Mouse (Mus musculus): ENCODE measurements around the gene Rala. TPM values are rescaled to one million over a fixed set of nuclear protein-coding genes. Genes with fewer than 3 reads are reported as not detected.

Gene Rala
- polyA plus RNA-seq, 1 experiment, result 16.7 TPM

DNA sequence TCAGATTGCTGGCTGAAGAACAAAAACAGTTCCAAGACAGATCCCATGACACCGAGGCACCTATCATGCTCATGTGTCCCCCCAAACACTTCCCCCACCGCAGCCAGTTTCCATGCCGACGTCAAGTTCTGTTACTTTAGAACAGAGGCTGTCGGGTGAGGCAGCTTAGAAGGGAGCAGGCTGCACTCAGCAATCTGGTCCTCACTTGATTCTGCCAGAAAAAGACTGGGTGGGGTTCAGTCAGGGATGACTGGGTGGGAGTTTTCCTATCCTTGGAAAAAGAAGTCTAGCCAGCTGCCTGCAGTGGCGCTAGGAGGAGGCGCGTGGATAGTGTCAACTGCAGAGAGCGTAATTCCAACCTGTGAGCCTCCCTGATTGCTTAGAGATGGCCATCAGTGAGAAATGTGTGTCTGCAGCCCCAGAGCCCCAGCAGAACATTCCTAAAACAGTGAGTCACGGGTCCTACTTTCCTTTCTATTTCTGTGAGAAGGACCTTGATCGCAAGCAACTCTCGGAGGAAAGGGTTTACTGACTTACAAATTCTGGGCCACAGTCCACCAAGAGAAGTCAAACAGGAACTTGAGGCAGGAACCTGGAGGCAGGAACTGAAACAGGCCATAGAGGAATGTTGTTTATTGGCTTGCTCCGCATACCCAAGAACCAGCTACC, 84.5 kb downstream of the Rala start:
- 89% methylated on average over 13 of the region's 13 CpGs for WGBS
- no peaks in the 10 kb centered on the region for H3K36me3 ChIP-seq (ENCODE audit: control insufficient read depth, insufficient read depth, low read length)
- no peaks in the 10 kb centered on the region; the same call in 1 of the 2 replicates for H3K27me3 ChIP-seq (ENCODE audit: control insufficient read depth, insufficient read depth, low read length)
- no peaks in the 10 kb centered on the region for H3K4me1 ChIP-seq (replicated peaks; ENCODE audit: control insufficient read depth, insufficient read depth, low read length)
- TF ChIP-seq CTCF (IDR thresholded peaks at IDR 0.05; ENCODE audit: borderline replicate concordance, control insufficient read depth, extremely low read depth, insufficient read depth, low read length, poor library complexity) (no peak), POLR2A (IDR thresholded peaks at IDR 0.05; ENCODE audit: control insufficient read depth, extremely low read depth, insufficient read depth, low read length, poor library complexity) (no peak)
- H3K4me3 ChIP-seq (ENCODE audit: control insufficient read depth, insufficient read depth, low read length), result no peak overlapping the region
- H3K27ac ChIP-seq (ENCODE audit: control insufficient read depth, insufficient read depth, low read length), result no peak overlapping the region
- no peak for DNase-seq

GRCm38 (mm10) chr13:17857046-17857445, 87.0 kb downstream of the Rala start:
- 77% methylated on average over 9 of the region's 9 CpGs for WGBS
- TF ChIP-seq CTCF (IDR thresholded peaks at IDR 0.05; ENCODE audit: borderline replicate concordance, control insufficient read depth, extremely low read depth, insufficient read depth, low read length, poor library complexity) (no peak), POLR2A (IDR thresholded peaks at IDR 0.05; ENCODE audit: control insufficient read depth, extremely low read depth, insufficient read depth, low read length, poor library complexity) (no peak)
- H3K27ac ChIP-seq (ENCODE audit: control insufficient read depth, insufficient read depth, low read length), result no peak overlapping the region
- H3K27me3 ChIP-seq (ENCODE audit: control insufficient read depth, insufficient read depth, low read length), result no peaks in the 10 kb centered on the region; the same call in 1 of the 2 replicates
- no peak overlapping the region for H3K4me3 ChIP-seq (ENCODE audit: control insufficient read depth, insufficient read depth, low read length)
- no peaks in the 10 kb centered on the region for H3K4me1 ChIP-seq (replicated peaks; ENCODE audit: control insufficient read depth, insufficient read depth, low read length)
- no peak for DNase-seq
- H3K36me3 ChIP-seq (ENCODE audit: control insufficient read depth, insufficient read depth, low read length), result no peaks in the 10 kb centered on the region

GRCm38 (mm10) chr13:17855492-17856138, 88.4 kb downstream of the Rala start:
- no peak for DNase-seq
- Histone ChIP-seq H3K4me1 (replicated peaks; ENCODE audit: control insufficient read depth, insufficient read depth, low read length) (no peaks in the 10 kb centered on the region), H3K27ac (ENCODE audit: control insufficient read depth, insufficient read depth, low read length) (no peak overlapping the region), H3K36me3 (ENCODE audit: control insufficient read depth, insufficient read depth, low read length) (no peaks in the 10 kb centered on the region), H3K27me3 (ENCODE audit: control insufficient read depth, insufficient read depth, low read length) (no peaks in the 10 kb centered on the region; the same call in 1 of the 2 replicates), H3K4me3 (ENCODE audit: control insufficient read depth, insufficient read depth, low read length) (no peak overlapping the region)
- no peak for TF ChIP-seq CTCF (IDR thresholded peaks at IDR 0.05; ENCODE audit: borderline replicate concordance, control insufficient read depth, extremely low read depth, insufficient read depth, low read length, poor library complexity)
- TF ChIP-seq POLR2A (IDR thresholded peaks at IDR 0.05; ENCODE audit: control insufficient read depth, extremely low read depth, insufficient read depth, low read length, poor library complexity), result no peak
- 26% methylated on average over 13 of the region's 13 CpGs for WGBS

DNA sequence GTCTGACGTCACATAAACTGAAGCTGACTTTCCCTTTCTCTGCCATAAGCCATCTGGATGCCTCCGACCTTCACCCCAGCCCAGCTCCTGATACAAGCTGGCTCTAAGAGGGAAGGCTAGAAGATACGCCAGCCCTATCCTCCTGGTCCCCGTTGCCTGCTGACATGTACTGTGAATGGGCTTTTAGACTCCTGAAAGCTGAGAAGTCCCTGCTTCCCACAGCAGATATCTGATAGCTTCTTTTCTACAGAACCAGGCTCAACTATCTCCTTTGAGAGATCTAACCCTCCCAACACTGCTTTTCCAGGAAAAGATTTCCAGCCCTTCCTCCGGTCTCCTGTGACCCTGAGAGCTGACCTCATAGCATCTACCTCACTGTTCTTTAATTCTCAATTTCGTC, 89.3 kb downstream of the Rala start:
- no peak for TF ChIP-seq POLR2A (IDR thresholded peaks at IDR 0.05; ENCODE audit: control insufficient read depth, extremely low read depth, insufficient read depth, low read length, poor library complexity)
- no peak for TF ChIP-seq CTCF (IDR thresholded peaks at IDR 0.05; ENCODE audit: borderline replicate concordance, control insufficient read depth, extremely low read depth, insufficient read depth, low read length, poor library complexity)
- Histone ChIP-seq H3K4me3 (ENCODE audit: control insufficient read depth, insufficient read depth, low read length) (no peak overlapping the region), H3K36me3 (ENCODE audit: control insufficient read depth, insufficient read depth, low read length) (no peaks in the 10 kb centered on the region), H3K27me3 (ENCODE audit: control insufficient read depth, insufficient read depth, low read length) (no peaks in the 10 kb centered on the region; the same call in 1 of the 2 replicates), H3K27ac (ENCODE audit: control insufficient read depth, insufficient read depth, low read length) (no peak overlapping the region), H3K4me1 (replicated peaks; ENCODE audit: control insufficient read depth, insufficient read depth, low read length) (no peaks in the 10 kb centered on the region)
- WGBS, result 74% methylated on average over 6 of the region's 6 CpGs
- DNase-seq, result no peak

DNA sequence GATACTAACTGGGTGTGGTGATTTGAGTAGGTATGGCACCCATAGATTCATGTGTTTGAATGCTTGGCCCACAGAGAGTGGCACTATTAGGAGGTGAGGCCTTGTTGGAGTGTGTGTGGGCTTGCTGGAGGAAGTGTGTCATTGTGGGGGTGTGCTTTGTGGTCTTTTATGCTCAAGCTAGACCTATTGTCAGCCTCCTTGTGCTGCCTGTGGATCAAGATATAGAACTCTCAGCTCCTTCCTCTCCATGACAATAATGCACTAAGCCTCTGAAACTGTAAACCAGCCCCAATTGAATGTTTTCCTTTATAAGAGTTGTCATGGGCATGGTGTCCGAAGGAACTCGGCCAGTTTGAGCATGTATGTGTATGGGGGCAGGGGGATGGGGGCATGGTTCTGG, 100.7 kb downstream of the Rala start:
- TF ChIP-seq POLR2A (IDR thresholded peaks at IDR 0.05; ENCODE audit: control insufficient read depth, extremely low read depth, insufficient read depth, low read length, poor library complexity), result no peak
- no peak for TF ChIP-seq CTCF (IDR thresholded peaks at IDR 0.05; ENCODE audit: borderline replicate concordance, control insufficient read depth, extremely low read depth, insufficient read depth, low read length, poor library complexity)
- WGBS, result 92% methylated on average over 2 of the region's 2 CpGs
- Histone ChIP-seq H3K27ac (ENCODE audit: control insufficient read depth, insufficient read depth, low read length) (no peak overlapping the region), H3K4me3 (ENCODE audit: control insufficient read depth, insufficient read depth, low read length) (no peak overlapping the region), H3K36me3 (ENCODE audit: control insufficient read depth, insufficient read depth, low read length) (no peaks in the 10 kb centered on the region), H3K4me1 (replicated peaks; ENCODE audit: control insufficient read depth, insufficient read depth, low read length) (no peaks in the 10 kb centered on the region), H3K27me3 (ENCODE audit: control insufficient read depth, insufficient read depth, low read length) (no peaks in the 10 kb centered on the region)
- no peak for DNase-seq

DNA sequence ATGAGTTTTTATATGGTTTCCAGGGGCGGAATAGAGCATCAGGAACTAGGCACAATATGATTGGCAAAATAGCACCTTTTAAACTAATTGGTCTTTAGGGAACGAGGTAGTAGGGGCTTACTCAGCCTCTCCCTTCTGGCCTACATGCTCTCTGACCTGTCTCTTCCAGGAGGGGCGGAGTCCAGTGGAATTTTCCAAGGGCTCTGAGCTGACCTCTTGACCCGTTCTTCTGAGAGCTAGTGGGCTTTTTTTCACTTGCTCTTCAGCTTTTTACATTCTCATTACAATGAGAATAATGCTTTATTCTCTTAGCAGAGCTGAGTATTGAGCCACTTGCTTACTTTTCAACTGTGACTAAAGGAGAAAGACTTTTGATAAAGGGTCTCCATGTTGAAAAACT, 101.3 kb downstream of the Rala start:
- DNase-seq, result no peak
- no peaks in the 10 kb centered on the region for H3K27me3 ChIP-seq (ENCODE audit: control insufficient read depth, insufficient read depth, low read length)
- no peak for TF ChIP-seq POLR2A (IDR thresholded peaks at IDR 0.05; ENCODE audit: control insufficient read depth, extremely low read depth, insufficient read depth, low read length, poor library complexity)
- no peak for TF ChIP-seq CTCF (IDR thresholded peaks at IDR 0.05; ENCODE audit: borderline replicate concordance, control insufficient read depth, extremely low read depth, insufficient read depth, low read length, poor library complexity)
- H3K4me1 ChIP-seq (replicated peaks; ENCODE audit: control insufficient read depth, insufficient read depth, low read length), result no peaks in the 10 kb centered on the region
- 87% methylated on average over 4 of the region's 4 CpGs for WGBS
- H3K4me3 ChIP-seq (ENCODE audit: control insufficient read depth, insufficient read depth, low read length), result no peak overlapping the region
- H3K36me3 ChIP-seq (ENCODE audit: control insufficient read depth, insufficient read depth, low read length), result no peaks in the 10 kb centered on the region
- no peak overlapping the region for H3K27ac ChIP-seq (ENCODE audit: control insufficient read depth, insufficient read depth, low read length)

Measured in thymus, adult 2 months (tissue).